Mouse (Mus musculus): ENCODE results near the gene Tmem132e. TPM values are rescaled to one million over a fixed set of nuclear protein-coding genes. Genes with fewer than 3 reads are reported as not detected.

The Tmem132e gene
- polyA plus RNA-seq, 1 experiment from 2014 or later: 0.67 TPM

- no peak for ATAC-seq (ENCODE audit: insufficient number of reproducible peaks, low FRiP score, low TSS enrichment, low read depth)
- Histone ChIP-seq H3K36me3 (no peaks in the 10 kb centered on the region), H3K9me3 (no peaks in the 10 kb centered on the region), H3K27me3 (no peaks in the 10 kb centered on the region), H3K4me1 (no peaks in the 10 kb centered on the region), H3K4me3 (no peak overlapping the region), H3K27ac (no peak overlapping the region), H3K9ac (no peak overlapping the region), H3K4me2 (no peak overlapping the region)
- WGBS: 28% methylated on average over 8 of the region's 8 CpGs
These were observed 98.8 kb downstream of the Tmem132e start for GRCm38 (mm10) chr11:82487359-82488086.

GRCm38 (mm10) chr11:82490896-82491295 is 102.2 kb downstream of the Tmem132e start:
- Histone ChIP-seq H3K4me3 (no peak overlapping the region), H3K9me3 (no peaks in the 10 kb centered on the region), H3K27me3 (no peaks in the 10 kb centered on the region), H3K36me3 (no peaks in the 10 kb centered on the region), H3K27ac (no peak overlapping the region), H3K4me1 (no peaks in the 10 kb centered on the region), H3K9ac (no peak overlapping the region), H3K4me2 (no peak overlapping the region)
- no peak for ATAC-seq (ENCODE audit: insufficient number of reproducible peaks, low FRiP score, low TSS enrichment, low read depth)
- WGBS: 73% methylated on average over 3 of the region's 3 CpGs

Other genes starting within 250 kb of the Tmem132e start
- gene Ccl1, start 83.2 kb upstream of the Tmem132e start, polyA plus RNA-seq (2015; fragmentation: Nextera tagmentation; extraction: Ambion mirVana): not detected in 2 replicates